Mouse (Mus musculus) inflammation-experienced regulatory T-cells, adult 6 months (primary cell): ENCODE data around the gene Ccdc146. TPM values are rescaled to one million over a fixed set of nuclear protein-coding genes. Genes with fewer than 3 reads are reported as not detected.
"Not testable (repeated sequence)": the region's sequence is repeated elsewhere in the genome, so short reads cannot be mapped to it uniquely, and the experiment has no call there.

Experiments used
- ATAC-seq: one replicate; pipeline ENCODE4 v1.8.0; 2017
- polyA plus RNA-seq, 3 experiments: library from polyadenylated mRNA; unstranded; fragments of 100-300 nt; shearing (Covaris generic); gene quantifications; one replicate each; pipeline ENCODE4 v1.2.1; 2017

The Ccdc146 gene
- polyA plus RNA-seq, 3 experiments from 2014 or later: 0.28 to 1.7 (median 0.70) TPM

GRCm38 (mm10) chr5:21329672-21330665, 94.5 kb downstream of the Ccdc146 start:
- no peak for ATAC-seq

GRCm38 (mm10) chr5:21328560-21328959, 95.9 kb downstream of the Ccdc146 start:
- ATAC-seq: no peak

GRCm38 (mm10) chr5:21326494-21326893, 98.0 kb downstream of the Ccdc146 start:
- ATAC-seq: peak; percentile 99

DNA sequence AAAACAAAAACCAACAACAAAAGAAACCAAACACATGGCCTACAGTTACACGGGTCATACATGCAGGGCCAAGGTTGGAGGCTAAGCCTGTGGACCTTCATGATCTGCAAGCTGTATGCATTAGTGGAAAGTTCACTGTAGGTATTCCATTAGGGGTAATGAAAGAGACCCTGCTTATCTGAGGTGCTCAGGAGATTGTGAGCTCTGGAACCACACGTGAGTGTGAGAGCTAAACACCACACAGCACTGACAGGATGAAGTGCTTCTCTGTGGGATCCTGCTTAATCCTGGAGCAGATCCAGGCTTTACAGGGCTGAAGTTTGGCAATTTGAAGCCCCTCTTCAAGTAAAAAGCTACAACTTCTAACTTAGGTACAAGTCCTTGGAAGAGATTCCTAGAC, 104.3 kb downstream of the Ccdc146 start:
- ATAC-seq: no peak

DNA sequence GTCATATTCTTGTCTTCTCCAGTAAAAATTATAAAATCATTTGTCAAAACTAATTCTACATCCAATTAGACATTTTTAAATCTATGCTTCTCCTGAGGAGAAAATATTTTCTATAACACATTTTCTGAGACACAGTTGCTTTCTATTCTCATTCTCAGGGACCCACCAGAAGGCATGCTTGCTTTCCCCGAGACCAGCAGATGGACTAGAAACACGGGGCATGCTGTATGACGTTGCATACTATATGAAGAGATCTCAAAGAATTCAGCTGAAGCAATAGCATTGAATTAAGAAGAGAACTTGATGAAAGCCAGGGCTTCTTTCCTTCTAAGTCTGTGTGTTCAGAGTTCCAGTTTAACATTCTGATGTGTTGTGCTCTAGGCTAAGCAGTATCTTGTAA, 109.8 kb downstream of the Ccdc146 start:
- ATAC-seq: no peak

DNA sequence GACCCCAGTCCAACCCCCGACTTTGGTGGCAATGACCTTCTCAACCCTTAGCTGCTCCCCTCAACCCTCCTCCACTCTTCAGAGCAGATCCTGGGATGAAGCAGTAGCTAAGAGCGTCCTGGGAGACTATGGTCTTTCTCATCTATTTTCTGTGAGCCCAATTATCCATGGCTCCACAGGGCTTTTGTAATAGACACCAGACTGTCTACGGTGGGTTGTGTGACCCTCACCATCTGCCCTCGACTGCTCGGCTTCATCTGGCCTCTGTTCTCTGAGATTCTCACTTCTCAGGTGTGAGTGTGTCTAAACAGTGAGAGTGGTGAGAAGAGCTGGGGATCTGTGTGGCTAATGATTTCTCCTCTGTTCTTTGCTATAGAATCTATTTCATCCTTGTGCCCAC, 117.3 kb downstream of the Ccdc146 start:
- no peak for ATAC-seq

GRCm38 (mm10) chr5:21301011-21301410, 123.5 kb downstream of the Ccdc146 start:
- no peak for ATAC-seq

DNA sequence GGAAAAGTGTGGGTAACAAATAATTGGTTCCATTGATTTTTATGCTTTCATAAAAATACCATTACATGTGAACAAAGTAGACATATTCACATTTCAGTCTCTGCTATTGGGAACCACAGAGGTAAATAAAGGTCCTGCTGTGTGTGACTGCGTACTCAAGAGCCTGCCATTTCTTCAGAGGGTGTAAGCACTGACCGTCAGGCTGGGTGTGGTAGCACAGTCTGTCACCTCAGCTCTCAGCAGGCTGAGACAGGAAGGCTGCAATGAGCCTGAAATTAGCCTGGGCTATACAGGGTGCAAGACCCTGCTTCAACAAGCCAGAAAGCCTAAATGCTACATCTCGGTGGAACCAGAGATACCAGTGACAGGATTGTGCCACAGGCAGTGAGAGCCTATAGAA, 124.4 kb downstream of the Ccdc146 start:
- ATAC-seq: no peak

- no peak for ATAC-seq
These were observed 125.3 kb downstream of the Ccdc146 start for GRCm38 (mm10) chr5:21299076-21299755.

DNA sequence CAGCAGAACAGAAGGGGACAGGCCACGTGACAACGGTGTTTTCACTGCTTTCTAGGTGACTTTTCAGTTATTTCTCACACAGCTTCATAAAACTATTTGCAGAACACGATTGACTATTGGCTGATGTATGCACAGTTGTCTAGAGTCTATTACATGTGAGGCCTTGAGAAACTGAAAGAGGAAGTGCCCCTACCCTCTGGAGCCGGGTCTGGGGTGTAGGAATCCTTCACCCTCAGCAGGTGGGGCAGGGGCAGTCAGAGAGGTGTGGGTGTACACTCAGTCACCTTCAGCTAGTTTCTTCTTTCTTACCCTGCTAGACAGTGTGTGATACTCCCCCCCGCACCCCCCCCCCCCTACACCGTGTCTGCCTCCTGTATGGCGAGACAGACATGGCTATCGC, 128.8 kb downstream of the Ccdc146 start:
- ATAC-seq: no peak

GRCm38 (mm10) chr5:21290594-21290993, 133.9 kb downstream of the Ccdc146 start:
- ATAC-seq: no peak

GRCm38 (mm10) chr5:21288658-21289435, 135.6 kb downstream of the Ccdc146 start:
- no peak for ATAC-seq

GRCm38 (mm10) chr5:21283356-21284062, 141.0 kb downstream of the Ccdc146 start:
- ATAC-seq: no peak

- ATAC-seq: not testable (repeated sequence)
These were observed 146.8 kb downstream of the Ccdc146 start for GRCm38 (mm10) chr5:21277685-21278084.

GRCm38 (mm10) chr5:21271386-21272354, 152.8 kb downstream of the Ccdc146 start:
- ATAC-seq: no peak

- no peak for ATAC-seq
These were observed 153.7 kb downstream of the Ccdc146 start for GRCm38 (mm10) chr5:21270756-21271155.

DNA sequence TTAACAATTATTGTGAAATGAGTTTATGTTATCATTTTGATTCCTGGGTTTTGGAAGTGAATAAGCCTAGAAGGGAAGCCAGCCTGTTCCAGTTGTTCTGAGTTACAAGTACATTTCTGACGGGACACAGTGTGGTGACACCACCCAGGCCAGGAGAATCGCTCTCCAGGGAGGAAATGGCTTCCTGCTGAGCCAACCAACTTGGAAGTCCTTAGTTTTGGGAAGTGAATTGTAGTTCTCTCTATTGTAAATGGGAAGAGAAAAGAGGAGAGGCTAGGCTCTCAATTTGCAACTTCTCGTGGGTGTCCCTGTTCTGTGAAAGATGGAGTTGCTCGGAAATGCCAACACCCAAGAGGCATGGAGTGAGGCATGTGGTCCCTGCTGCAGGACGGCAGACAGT, 155.0 kb downstream of the Ccdc146 start:
- ATAC-seq: no peak

DNA sequence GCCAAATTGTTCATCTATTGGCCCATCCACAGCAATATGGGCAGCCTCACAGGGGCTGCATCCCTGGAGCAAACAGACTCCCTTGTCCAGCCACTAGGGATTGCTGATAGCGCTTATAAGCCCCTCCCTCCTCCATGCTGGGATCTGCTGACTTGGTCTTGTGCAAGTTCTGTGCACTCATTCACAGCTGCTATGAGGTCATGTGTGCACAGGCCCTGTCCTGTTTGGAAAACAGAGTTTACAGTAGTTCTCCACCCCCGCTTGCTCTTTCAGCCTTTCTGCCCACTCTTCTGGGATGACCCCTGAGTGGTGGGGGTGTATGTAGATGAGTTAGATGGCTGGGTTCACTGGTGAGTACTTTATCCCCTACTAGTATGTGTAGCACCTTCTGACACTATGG, 157.4 kb downstream of the Ccdc146 start:
- ATAC-seq: no peak

GRCm38 (mm10) chr5:21265049-21265448, 159.4 kb downstream of the Ccdc146 start:
- ATAC-seq: peak; percentile 69

DNA sequence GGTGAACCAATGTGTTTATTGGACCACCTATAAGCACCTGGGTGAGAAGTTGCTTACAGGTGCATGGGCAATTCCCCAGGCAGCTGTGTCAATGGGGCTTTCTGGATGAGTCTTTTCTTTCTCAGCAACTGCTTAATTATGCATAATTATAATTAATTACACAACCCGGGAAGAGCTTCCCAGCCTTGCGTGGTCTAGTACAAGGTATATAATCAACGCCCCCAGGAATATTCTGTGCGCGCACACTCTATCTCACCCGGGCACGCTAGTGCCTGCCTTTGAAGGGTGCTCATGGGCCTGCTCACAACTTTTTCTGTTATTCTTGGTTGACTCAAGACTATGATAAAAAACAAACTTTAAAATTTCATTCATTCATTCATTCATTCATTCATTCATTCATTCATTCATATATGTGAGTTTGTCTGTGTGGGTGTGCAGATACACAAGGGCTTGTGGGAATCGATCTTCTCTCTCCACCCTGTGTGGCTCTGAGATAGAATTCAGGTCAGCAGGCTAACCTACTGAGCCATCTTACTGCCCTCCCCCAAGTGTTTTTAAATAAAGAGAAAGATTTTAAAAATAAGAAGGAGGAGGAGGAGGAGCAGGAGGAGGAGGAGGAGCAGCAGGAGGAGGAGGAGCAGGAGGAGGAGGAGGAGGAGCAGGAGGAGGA, 160.0 kb downstream of the Ccdc146 start:
- no peak for ATAC-seq
